Mouse (Mus musculus) thymus, adult 2 months (tissue): ENCODE measurements around the gene Map3k10.

Experiments used
- CTCF ChIP-seq: fragments of 200-500 bp; IDR thresholded peaks from 2 replicates; pipeline ENCODE4 v1.5.1; 2012; ENCODE audit warnings: mild to moderate bottlenecking, control low read depth, low read length, moderate library complexity, borderline replicate concordance; ENCODE audit not compliant: control insufficient read depth, poor library complexity, insufficient read depth; ENCODE audit errors: extremely low read depth
- POLR2A ChIP-seq: fragments of 200-500 bp; IDR thresholded peaks from 2 replicates; pipeline ENCODE4 v1.6.1; 2012; ENCODE audit warnings: mild to moderate bottlenecking, low read length, control low read depth, moderate library complexity; ENCODE audit not compliant: control insufficient read depth, poor library complexity, insufficient read depth; ENCODE audit errors: extremely low read depth

GRCm38 (mm10) chr7:27607580-27607979 is 66.8 kb downstream of the Map3k10 start:
- TF ChIP-seq CTCF (no peak), POLR2A (no peak)
